Mouse (Mus musculus): ENCODE measurements around the gene Slc9a3r1. TPM values are rescaled to one million over a fixed set of nuclear protein-coding genes. Genes with fewer than 3 reads are reported as not detected.

Gene Slc9a3r1
- polyA plus RNA-seq, 1 experiment: not detected

DNA sequence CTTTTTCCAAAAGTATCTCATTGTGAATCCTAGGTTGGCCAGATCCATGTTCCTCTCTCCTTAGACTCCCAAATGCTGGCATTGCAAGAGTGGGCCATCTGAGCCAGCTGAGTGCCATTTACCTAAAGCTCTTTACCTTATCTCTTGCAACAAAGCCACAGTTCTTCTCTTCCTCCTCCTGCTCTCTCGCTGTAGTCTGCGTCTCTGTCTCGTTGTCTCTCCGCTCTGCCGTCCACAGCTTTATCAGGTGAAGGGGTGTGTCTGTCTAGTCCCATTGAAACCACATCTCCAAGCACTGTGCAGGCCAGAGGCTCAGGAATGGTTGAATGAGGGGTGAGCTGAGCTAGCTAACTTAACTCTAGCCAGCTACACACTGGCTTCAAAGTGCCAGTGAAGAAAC is 32.8 kb downstream of the Slc9a3r1 start:
- TF ChIP-seq CTCF (IDR thresholded peaks at IDR 0.05; ENCODE audit: insufficient read depth, low read depth, low read length): no peak
- TF ChIP-seq POLR2A (IDR thresholded peaks at IDR 0.05; ENCODE audit: insufficient read depth, low read depth, low read length): no peak
- 87% methylated on average over 5 of the region's 5 CpGs for WGBS

DNA sequence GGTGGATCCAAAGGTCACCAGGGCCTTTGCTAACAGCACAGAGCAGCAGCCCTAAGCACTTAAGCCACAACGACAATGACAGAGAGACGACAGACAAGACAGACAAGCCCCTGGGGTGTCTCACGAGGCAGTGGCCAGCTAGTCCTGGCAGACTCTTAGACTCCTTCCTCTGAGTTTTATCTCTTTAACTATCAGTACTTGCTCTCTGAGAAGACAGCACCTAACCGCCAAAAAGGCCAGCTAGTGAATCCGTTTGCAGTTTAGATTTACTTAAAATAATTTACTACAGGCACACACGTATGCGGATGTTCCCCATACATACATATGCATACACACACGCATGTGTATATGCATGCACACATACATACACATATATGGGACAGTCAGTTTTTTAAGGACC is 34.4 kb downstream of the Slc9a3r1 start:
- H3K27ac ChIP-seq (ENCODE audit: insufficient read depth, low read depth, low read length): no peak overlapping the region
- no peak overlapping the region for H3K4me3 ChIP-seq (ENCODE audit: insufficient read depth, low read depth, low read length)
- TF ChIP-seq POLR2A (IDR thresholded peaks at IDR 0.05; ENCODE audit: insufficient read depth, low read depth, low read length) (no peak), CTCF (IDR thresholded peaks at IDR 0.05; ENCODE audit: insufficient read depth, low read depth, low read length) (no peak)
- 85% methylated on average over 8 of the region's 8 CpGs for WGBS
- H3K4me1 ChIP-seq (ENCODE audit: control insufficient read depth, insufficient read depth, low read length): no peaks in the 10 kb centered on the region

More for the DNA sequence above, 32.8 kb downstream of the Slc9a3r1 start:
- no peak overlapping the region for H3K4me3 ChIP-seq (ENCODE audit: insufficient read depth, low read depth, low read length)
- peaks cover 3% of the 10 kb centered on the region; the same call in 1 of the 2 replicates for H3K4me1 ChIP-seq (ENCODE audit: control insufficient read depth, insufficient read depth, low read length)
- no peak overlapping the region for H3K27ac ChIP-seq (ENCODE audit: insufficient read depth, low read depth, low read length)

DNA sequence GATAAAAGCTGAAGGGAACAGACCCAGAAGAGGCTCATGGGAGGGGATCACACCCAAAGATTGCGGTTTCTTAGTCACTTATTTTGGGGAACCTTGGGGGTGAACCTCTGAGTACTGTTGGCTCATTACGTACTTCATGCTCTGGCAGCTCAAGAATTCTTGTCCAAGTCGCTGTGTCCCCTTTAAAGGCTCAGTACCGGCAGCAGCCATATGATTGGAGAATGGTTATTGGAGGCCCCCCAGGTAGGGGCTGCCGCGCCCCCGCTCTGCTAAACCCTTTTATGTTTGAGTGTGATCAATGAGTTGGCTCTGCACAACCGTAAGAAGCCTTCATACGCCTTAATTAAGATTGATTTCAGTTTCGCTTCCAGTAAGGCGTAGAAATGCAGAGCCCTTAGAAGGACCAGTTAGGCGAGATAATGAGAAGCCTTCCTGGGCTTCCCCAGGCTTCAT is 35.8 kb downstream of the Slc9a3r1 start:
- Histone ChIP-seq H3K27ac (ENCODE audit: insufficient read depth, low read depth, low read length) (no peak overlapping the region), H3K4me1 (ENCODE audit: control insufficient read depth, insufficient read depth, low read length) (no peaks in the 10 kb centered on the region), H3K4me3 (ENCODE audit: insufficient read depth, low read depth, low read length) (no peak overlapping the region)
- WGBS: 69% methylated on average over 12 of the region's 12 CpGs
- no peak for TF ChIP-seq CTCF (IDR thresholded peaks at IDR 0.05; ENCODE audit: insufficient read depth, low read depth, low read length)
- TF ChIP-seq POLR2A (IDR thresholded peaks at IDR 0.05; ENCODE audit: insufficient read depth, low read depth, low read length): no peak

DNA sequence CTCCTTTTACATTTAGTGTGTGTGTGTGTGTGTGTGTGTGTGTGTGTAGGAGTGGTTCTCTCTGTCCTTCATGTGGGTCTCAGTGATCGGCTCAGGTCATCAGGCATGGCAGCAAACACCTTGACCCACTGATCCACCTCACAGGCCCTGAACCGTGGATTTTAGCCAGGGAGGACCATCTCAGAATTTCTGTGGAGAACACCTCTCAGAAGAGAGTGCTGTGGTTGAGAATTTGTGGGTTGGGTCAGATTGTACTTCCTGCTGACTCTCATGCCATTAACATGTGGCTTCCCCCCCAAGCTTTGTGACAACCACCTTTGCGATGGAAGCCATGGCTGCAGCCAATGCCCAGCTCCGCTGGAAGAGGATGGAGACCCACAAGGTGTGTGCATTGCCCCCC is 37.4 kb downstream of the Slc9a3r1 start:
- WGBS: 97% methylated on average over 4 of the region's 4 CpGs
- no peak overlapping the region for H3K27ac ChIP-seq (ENCODE audit: insufficient read depth, low read depth, low read length)
- peaks cover 2% of the 10 kb centered on the region for H3K4me1 ChIP-seq (ENCODE audit: control insufficient read depth, insufficient read depth, low read length)
- no peak overlapping the region for H3K4me3 ChIP-seq (ENCODE audit: insufficient read depth, low read depth, low read length)
- TF ChIP-seq CTCF (IDR thresholded peaks at IDR 0.05; ENCODE audit: insufficient read depth, low read depth, low read length): no peak
- TF ChIP-seq POLR2A (IDR thresholded peaks at IDR 0.05; ENCODE audit: insufficient read depth, low read depth, low read length): no peak

DNA sequence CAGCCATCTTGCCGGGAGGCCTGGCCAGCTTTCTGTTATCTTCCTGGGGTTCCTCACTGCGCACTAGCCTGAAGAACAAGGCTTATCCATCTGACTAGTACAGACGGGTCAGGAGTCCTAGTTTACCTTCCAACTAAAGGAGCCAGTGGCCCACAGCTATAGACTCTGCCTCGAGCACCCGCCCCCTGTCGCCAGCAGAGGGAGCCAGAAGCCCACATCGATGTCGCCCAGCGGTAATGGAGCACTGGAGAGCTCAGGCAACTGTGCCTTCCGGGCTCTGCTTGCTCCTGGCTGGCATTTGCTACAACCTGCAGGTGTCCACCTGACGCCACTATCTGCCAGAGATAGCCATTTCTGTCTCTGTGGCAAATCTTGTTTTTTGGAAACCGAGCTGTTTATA is 39.2 kb downstream of the Slc9a3r1 start:
- peak; percentile 88 for TF ChIP-seq CTCF (IDR thresholded peaks at IDR 0.05; ENCODE audit: insufficient read depth, low read depth, low read length)
- TF ChIP-seq POLR2A (IDR thresholded peaks at IDR 0.05; ENCODE audit: insufficient read depth, low read depth, low read length): no peak
- WGBS: 15% methylated on average over 12 of the region's 12 CpGs
- Histone ChIP-seq H3K4me3 (ENCODE audit: insufficient read depth, low read depth, low read length) (no peak overlapping the region), H3K4me1 (ENCODE audit: control insufficient read depth, insufficient read depth, low read length) (peaks cover 14% of the 10 kb centered on the region), H3K27ac (ENCODE audit: insufficient read depth, low read depth, low read length) (no peak overlapping the region)

DNA sequence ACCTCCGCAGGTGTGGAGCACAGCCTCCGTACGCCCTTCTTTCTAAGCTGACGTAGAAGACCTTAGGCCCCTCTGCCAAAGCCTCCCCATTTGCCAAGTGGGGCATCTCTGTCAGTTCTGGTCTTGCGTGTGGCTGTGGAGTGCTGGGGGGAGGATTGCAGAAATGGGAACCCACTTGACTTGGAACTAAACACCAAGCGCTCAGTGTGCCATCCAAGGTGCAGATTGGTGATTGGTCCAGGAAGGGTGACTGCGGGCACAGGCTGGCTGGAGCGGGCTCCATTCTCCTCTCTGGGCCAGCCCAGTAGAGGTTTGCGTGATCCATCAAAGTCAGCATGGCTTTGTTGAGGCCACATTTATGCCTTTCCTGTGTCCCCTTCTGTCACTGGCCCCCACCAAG is 39.6 kb downstream of the Slc9a3r1 start:
- TF ChIP-seq CTCF (IDR thresholded peaks at IDR 0.05; ENCODE audit: insufficient read depth, low read depth, low read length) (no peak), POLR2A (IDR thresholded peaks at IDR 0.05; ENCODE audit: insufficient read depth, low read depth, low read length) (no peak)
- Histone ChIP-seq H3K27ac (ENCODE audit: insufficient read depth, low read depth, low read length) (no peak overlapping the region), H3K4me1 (ENCODE audit: control insufficient read depth, insufficient read depth, low read length) (peaks cover 14% of the 10 kb centered on the region), H3K4me3 (ENCODE audit: insufficient read depth, low read depth, low read length) (no peak overlapping the region)
- WGBS: 95% methylated on average over 9 of the region's 9 CpGs

DNA sequence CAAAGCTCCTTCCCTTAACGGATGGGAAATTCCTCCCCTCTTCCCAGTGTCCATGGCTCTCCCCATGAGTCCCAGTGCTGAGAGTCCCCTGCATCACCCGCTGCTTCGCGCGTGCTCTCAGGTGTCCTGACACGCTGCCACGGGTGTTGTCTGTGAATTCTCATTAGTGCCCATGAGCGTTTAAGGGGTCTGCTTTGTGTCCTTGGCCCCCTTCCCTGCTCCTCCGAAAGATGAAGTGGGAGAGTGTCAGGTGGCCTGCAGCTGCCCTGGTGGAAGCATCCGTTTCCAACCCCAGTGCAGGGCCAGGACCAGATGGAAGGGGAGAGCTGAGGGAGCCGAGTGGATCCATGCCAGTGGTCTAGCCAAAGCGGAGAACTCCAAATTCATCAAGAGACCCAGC is 45.0 kb downstream of the Slc9a3r1 start:
- Histone ChIP-seq H3K27ac (ENCODE audit: insufficient read depth, low read depth, low read length) (no peak overlapping the region), H3K4me1 (ENCODE audit: control insufficient read depth, insufficient read depth, low read length) (peaks cover 45% of the 10 kb centered on the region), H3K4me3 (ENCODE audit: insufficient read depth, low read depth, low read length) (no peak overlapping the region)
- WGBS: 79% methylated on average over 12 of the region's 12 CpGs
- no peak for TF ChIP-seq CTCF (IDR thresholded peaks at IDR 0.05; ENCODE audit: insufficient read depth, low read depth, low read length)
- no peak for TF ChIP-seq POLR2A (IDR thresholded peaks at IDR 0.05; ENCODE audit: insufficient read depth, low read depth, low read length)

DNA sequence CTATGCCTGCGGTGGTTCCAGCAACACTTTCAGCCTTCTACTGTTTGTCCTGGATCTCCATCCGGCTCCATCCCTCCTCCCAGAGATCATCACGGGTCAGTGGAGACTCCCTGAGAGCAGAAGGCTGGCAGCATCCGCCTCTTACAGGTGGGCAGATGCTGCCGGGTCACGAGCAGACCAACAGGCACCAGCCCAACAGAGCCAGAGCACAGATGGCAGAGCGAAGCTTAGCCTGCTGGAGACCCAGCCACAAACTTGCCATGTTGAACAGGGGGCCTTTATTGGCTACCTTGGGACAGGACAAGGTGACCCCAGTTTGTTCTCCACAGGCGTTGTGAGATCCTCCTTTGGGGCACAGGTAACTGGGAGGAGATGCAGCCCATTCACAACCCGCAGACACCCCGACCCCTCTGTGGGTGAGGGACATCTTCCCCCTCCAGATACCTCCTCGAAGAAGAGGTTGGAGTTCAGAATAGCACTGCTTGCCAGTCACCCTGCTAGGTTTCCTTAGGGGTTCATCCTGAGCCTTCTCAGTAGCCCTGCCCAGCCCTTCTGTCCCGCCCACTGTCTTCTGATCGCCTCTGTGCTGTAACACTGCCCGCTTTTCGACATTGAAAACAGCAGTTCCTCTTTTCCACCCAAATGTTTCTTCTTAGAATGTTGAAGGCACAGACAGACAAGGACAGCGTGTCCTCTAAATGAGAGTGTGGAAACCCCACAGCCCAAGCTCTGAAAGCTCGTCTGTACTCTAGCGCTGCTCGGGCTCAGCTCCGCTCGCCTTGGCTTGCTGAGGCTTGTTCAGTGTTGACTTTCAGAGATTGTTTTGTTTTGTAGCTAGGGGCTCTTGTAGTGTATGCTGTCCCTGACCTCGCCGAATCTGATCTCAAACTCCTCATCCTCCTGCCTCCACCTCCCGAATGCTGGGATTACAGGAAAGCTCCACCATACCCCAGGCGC is 45.9 kb downstream of the Slc9a3r1 start:
- TF ChIP-seq CTCF (IDR thresholded peaks at IDR 0.05; ENCODE audit: insufficient read depth, low read depth, low read length) (no peak), POLR2A (IDR thresholded peaks at IDR 0.05; ENCODE audit: insufficient read depth, low read depth, low read length) (no peak)
- Histone ChIP-seq H3K4me1 (ENCODE audit: control insufficient read depth, insufficient read depth, low read length) (peaks cover 45% of the 10 kb centered on the region), H3K4me3 (ENCODE audit: insufficient read depth, low read depth, low read length) (no peak overlapping the region), H3K27ac (ENCODE audit: insufficient read depth, low read depth, low read length) (peak overlapping the region; percentile 11; the same call in 1 of the 2 replicates)
- WGBS: 81% methylated on average over 25 of the region's 25 CpGs

DNA sequence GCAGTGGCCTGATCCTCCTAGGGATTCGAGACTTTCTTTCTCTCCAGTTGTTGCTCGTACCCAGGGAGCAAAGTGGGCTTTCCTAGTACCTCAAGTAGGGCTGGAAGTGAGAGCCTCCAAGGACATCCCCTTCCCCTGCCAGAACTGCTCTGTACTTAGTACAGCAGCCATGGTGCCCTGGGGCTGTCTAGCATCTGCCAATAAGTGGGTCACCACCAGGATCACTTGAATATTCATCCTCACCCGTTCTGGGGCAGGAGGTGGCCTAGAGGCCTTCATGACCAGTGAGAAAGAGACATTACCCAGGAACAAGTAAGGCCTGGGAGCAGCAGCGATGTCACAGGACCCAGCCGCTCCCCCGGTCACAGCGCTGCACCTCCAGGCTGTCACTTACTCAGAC is 46.8 kb downstream of the Slc9a3r1 start:
- no peak for TF ChIP-seq CTCF (IDR thresholded peaks at IDR 0.05; ENCODE audit: insufficient read depth, low read depth, low read length)
- no peak for TF ChIP-seq POLR2A (IDR thresholded peaks at IDR 0.05; ENCODE audit: insufficient read depth, low read depth, low read length)
- Histone ChIP-seq H3K4me1 (ENCODE audit: control insufficient read depth, insufficient read depth, low read length) (peaks cover 45% of the 10 kb centered on the region), H3K27ac (ENCODE audit: insufficient read depth, low read depth, low read length) (0 out of 2 replicates have a peak overlapping the region, but pooled peaks have one; percentile 3), H3K4me3 (ENCODE audit: insufficient read depth, low read depth, low read length) (no peak overlapping the region)
- WGBS: 78% methylated on average over 7 of the region's 7 CpGs
